Mouse (Mus musculus): ENCODE data around the gene Pafah1b3.

Gene Pafah1b3

GRCm38 (mm10) chr7:25305956-25306613 lies 8.3 kb upstream of the Pafah1b3 start, which contains the start of gene Tmem145:
Gene Tmem145, plus strand, starts transcription at chr7:25306106.
- DNase-seq (ENCODE audit: low read depth, low spot score) = peak; percentile 91

- no peak for DNase-seq (ENCODE audit: low read depth, low spot score)
These were observed 7.7 kb upstream of the Pafah1b3 start for GRCm38 (mm10) chr7:25305481-25305880.

DNA sequence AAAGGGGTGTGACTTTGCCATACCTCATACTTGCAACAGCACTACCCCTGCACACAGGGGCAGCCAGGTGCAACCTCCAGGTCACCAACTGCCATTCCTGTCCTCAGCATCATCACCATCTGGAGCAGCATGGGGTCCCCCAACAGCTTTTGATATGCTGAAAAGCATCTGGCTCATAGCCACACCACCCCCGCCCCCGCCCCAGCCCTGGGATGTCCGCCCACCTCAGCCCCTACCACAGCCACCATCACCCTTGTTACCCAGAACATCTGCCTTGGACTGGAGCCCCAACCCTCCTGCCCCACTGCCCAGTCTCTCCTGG lies 5.9 kb upstream of the Pafah1b3 start:
- DNase-seq (ENCODE audit: low read depth, low spot score) = no peak

DNA sequence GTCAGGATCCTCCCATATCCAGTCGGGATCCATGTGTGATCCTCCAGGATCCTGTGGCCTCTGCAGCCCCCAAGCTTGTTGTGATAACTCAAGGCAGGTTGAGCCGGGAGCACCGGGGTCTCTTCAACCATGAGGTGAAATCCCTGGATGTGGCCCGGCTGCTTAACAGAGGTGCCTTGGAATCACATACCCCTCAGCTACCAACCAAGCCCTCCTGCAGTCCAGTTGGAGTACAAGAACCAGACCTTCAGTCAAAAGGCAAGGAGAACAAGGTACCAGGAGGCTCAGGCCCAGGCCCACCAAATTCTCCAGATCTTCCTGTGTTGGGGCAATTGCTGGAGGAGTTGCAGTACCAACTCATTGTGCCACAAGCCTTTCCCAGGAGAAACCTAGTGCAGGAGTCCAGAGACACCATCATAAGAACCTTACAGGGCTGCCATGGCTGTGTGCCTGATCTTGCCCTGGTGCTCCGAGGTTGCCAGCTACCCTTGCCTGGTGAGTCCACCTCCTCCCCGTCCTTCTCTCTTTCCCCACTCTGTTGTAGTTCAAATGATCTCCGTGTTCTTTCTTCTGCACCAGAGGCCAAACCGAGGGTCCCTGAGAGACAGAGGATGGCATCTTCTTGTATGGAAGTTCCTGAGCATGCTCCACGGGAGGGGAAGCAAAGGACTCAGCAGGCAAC lies 5.4 kb upstream of the Pafah1b3 start:
- no peak for DNase-seq (ENCODE audit: low read depth, low spot score)

DNA sequence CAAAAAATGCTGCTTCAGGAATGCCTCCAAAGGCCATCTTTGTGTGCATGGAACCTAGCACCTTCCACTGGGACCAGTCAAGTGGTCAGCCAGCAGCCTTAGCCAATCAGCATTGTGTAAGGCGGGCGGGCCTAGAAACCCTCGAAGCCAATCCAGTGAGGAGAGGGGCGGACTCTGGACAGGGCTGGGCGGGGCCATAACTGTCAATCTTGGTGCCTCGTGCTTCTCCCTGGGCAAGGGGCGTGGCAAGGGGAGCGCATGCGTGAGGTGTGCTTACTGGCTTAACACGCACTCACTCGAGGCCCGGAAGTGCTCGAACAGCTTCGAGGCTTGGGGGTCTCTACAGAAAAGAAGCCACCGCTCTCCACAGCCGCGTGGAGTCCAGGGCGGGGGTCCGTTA lies 3.3 kb upstream of the Pafah1b3 start, which contains the start of gene Prr19:
Prr19 (plus strand) TSS at position 349 of the 400 bp plus-strand sequence.
- no peak for DNase-seq (ENCODE audit: low read depth, low spot score)

DNA sequence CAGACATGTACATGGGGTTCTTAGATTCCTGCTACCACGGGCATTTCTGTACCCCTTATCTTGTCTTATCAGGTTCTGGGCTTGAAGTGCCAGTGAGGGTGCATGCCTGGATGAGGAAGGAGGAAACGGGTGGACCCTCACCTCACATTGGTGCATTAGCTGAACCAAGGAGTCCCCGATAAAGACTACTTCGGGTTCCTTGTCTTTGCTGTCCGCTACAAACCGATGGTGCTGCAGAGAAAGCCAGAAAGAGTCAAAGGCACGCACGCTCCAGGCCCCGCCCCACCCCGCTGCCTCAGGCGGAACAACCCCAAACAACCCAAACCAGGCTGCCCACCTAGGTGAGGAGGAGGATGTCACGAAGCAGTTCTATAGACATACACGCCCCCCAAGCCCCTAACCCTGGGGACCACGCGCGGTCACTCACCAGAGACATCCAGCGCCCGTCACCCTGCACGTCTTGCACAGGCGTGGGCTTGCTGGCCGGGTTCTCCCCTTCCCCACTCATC lies 787 bp downstream of the Pafah1b3 start:
- DNase-seq (ENCODE audit: low read depth, low spot score) = no peak

DNA sequence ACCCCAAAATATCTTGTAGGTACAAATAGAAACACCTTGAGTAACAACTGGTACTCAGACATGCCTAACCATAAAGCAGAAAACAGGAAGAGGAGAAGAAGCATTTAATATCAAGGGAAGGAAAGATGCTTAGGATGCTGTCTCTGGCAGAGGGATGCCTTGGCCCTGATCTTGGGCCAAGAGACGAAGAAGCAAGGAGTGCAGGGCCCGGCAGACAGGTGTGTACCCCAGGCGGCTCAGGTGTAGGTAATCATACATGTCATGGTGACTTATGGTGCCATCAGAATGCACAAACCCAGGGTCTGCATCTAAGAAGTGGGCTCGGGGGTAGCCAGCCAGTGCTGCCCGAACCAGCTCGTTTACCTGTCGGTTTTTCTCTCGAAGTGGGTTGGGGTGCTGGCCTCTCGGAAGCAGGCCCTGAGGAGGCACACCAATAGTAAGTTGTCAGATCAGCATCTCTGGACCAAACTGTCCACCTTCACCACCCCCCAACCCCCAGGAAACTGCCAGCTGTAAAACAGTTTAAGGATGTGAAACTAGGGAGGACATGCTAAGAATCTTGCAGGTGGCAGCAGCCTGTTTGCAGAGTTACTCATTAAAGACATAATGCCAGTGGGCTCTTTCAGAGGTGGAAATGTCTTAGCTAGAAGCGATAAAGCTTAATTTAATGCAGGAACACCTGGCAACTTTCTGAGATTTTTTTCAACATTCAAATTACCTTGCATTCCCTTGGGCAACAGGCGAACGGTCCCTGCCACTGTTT lies 2.6 kb downstream of the Pafah1b3 start:
- no peak for DNase-seq (ENCODE audit: low read depth, low spot score)

DNA sequence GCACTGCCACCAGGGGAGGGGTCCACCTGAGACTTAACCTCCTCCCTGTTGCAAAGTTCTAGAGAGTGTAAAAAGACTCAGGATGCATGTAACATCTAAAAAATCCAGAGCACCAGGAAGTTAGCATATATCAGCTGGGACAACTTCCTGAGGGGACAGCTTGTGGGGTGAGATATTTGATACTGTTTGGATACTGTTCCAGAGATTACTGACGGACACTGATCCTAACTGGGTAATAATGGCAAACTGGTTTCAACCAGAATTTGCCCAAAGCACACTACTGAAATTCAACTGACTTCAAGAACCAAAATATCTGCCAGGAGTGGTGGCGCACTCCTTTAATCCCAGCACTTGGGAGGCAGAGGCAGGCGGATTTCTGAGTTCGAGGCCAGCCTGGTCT lies 3.3 kb downstream of the Pafah1b3 start:
- DNase-seq (ENCODE audit: low read depth, low spot score) = no peak

DNA sequence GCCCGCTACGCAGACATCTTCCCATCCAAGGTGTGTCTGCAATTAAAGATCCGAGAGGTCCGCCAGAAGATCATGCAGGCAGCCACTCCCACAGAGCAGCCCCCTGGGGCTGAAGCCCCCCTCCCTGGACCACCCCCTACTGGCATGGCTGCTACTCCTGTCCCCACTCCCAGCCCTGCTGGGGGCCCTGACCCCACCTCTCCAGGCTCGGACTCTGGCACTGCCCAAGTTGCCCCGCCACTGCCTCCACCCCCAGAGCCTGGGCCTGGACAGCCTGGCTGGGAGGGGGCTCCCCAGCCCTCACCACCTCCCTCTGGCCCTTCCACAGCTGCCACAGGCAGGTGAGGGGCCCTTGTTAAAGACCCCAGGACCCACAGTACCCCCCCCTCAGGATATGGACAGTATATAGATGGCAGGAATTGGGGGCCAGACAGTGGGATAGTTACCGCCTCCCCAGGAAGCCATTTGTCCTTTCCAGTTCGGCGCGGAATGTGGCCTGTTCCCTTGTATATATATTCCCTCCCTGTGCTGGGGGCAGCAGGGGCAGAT lies 4.5 kb downstream of the Pafah1b3 start:
- no peak for DNase-seq (ENCODE audit: low read depth, low spot score)

GRCm38 (mm10) chr7:25292107-25292506 lies 5.7 kb downstream of the Pafah1b3 start:
- DNase-seq (ENCODE audit: low read depth, low spot score) = no peak

DNA sequence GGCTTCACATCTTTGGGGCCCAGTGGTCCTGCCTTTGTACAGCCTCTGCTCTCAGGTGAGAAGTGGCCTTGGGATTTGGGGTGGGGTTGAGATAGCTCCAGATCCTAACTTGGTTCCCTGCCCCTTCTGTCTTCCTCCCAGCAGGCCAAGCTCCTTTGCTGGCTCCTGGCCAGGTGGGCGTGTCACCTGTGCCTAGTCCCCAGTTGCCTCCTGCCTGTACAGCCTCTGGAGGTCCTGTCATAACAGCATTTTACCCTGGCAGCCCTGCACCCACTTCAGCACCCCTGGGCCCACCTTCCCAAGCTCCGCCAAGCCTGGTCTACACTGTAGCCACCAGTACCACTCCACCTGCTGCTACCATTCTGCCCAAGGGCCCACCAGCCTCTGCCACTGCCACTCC lies 6.9 kb downstream of the Pafah1b3 start:
- no peak for DNase-seq (ENCODE audit: low read depth, low spot score)

GRCm38 (mm10) chr7:25290463-25290862 lies 7.3 kb downstream of the Pafah1b3 start:
- no peak for DNase-seq (ENCODE audit: low read depth, low spot score)

DNA sequence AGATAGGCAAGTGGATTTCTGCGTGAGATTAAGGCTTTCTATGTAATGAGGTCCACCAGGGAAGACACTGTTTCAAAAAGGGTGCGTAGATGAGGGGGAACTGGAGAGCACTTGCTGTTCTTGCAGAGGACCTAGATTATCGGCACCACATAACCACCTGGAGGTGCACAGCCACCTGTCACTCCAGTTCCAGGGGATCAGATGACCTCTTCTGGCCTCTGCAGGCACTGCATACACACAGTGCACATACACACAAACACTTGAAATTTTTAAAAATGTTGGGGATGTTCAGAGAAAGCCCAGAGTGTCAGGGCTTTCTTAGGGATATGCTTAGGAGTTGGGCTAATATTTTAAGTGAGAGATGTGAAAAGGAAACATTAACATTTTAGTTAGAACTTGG lies 7.9 kb downstream of the Pafah1b3 start:
- DNase-seq (ENCODE audit: low read depth, low spot score) = no peak

DNA sequence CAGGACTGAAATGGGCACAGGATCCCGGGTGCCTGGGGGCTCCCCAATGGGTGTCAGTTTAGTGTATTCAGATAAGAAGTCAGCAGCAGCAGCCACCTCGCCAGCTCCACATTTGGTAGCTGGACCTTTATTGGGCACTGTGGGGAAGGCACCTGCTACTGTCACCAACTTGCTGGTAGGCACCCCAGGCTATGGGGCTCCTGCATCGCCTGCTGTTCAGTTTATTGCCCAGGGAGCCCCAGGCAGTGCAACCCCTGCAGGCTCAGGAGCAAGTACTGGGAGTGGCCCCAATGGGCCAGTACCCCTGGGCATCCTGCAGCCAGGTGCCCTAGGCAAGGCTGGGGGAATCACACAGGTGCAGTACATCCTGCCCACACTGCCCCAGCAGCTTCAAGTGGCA lies 9.1 kb downstream of the Pafah1b3 start:
- DNase-seq (ENCODE audit: low read depth, low spot score) = no peak

DNA sequence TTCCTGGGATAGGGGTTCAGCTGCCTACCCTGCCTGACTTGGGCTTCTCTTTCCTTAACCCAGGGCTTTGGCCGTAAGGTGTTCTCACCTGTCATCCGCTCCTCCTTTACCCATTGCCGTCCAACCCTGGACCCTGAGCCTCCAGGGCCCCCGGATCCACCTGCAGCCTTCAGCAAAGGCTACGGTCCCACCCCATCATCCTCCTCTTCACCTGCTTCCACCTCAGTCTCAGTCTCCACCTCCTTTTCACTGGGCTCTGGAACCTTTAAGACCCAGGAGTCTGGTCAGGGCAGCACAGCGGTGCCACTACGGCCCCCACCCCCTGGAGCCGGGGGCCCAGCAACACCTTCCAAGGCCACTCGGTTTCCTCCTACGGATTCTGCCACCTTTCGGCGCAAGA lies 9.8 kb downstream of the Pafah1b3 start:
- no peak for DNase-seq (ENCODE audit: low read depth, low spot score)

- no peak for DNase-seq (ENCODE audit: low read depth, low spot score)
These were observed 10.8 kb downstream of the Pafah1b3 start for GRCm38 (mm10) chr7:25286989-25287388.

GRCm38 (mm10) chr7:25285511-25286238 lies 12.1 kb downstream of the Pafah1b3 start:
- no peak for DNase-seq (ENCODE audit: low read depth, low spot score)

GRCm38 (mm10) chr7:25284766-25285165 lies 13.0 kb downstream of the Pafah1b3 start:
- DNase-seq (ENCODE audit: low read depth, low spot score) = no peak

GRCm38 (mm10) chr7:25284171-25284570 lies 13.6 kb downstream of the Pafah1b3 start:
- no peak for DNase-seq (ENCODE audit: low read depth, low spot score)

DNA sequence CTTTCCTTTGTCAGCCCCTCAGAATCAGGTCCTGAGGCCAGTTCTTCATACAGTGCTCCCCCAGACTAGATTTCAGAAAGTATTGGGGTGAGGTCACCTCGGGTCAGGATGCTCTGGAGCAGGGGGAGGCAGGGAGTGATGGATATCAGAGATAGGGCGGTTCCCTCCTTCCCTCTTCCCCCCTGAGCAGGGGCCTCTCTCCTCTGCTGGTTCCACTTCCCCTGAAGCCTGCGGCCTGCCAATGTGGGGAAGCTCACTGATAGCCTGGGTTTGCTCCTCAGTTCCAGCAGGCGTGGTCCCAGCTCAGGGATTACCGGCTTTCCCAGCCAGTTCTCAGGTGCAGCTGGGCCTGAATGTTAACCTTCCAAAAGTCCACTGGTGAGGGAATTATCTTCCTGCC lies 14.1 kb downstream of the Pafah1b3 start:
- DNase-seq (ENCODE audit: low read depth, low spot score) = no peak

DNA sequence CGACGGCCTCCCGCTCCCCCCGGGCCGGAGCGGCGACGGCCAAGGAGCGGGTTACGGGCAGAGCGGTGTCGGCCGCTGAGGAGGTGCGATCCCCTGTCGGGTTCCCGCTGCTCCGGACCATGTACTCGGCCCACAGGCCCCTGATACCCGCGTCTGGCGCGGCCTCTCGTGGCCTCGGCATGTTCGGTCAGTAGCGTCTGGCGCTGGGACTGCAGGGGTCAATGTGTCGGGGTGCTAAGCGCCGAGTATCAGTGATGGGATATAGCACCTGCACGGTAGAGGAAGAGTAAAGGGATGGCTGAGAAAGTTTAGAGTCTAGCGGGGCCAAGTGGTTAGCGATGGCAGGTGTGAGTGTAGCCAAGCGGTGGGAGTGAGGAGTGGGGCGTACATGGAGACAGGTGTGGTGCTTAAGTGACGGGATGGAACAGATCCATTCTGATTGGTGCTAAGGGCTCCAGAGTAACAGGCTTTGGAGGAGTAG lies 15.0 kb downstream of the Pafah1b3 start:
- no peak for DNase-seq (ENCODE audit: low read depth, low spot score)
